Mouse (Mus musculus): Measurements from ENCODE around the gene Cnga3. TPM values are rescaled to one million over a fixed set of nuclear protein-coding genes. Genes with fewer than 3 reads are reported as not detected.

Gene Cnga3
- not detected for total RNA-seq (2023)

DNA sequence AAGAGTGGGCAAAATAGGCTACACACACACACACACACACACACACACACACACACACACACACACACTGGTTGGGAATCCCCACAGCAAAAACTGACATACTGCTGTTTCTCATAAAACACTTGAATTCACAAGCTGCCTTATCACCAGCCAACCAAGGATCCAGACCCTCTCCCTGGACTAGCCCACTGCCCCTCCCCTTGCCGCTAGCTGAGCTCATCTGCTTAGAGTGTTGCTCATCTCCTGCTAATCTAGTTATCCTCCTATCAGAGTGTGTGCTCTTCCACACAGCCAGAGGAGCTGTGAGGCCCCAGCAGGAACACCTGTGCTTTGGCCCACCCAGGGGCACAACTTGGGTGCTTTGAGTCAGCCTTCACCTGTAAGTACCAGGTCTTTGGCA is at the start of gene Cnga3:
Gene Cnga3, plus strand, starts transcription at position 291 of the 400 bp plus-strand sequence.

GRCm38 (mm10) chr1:37299540-37300491 is 85.6 kb downstream of the Cnga3 start, which contains the start of gene Inpp4a:
Gene Inpp4a (plus strand): TSS chr1:37299865.

Other genes starting within 250 kb of the Cnga3 start
- not detected for gene Vwa3b, start 187.8 kb upstream of the Cnga3 start, total RNA-seq (2023)
- gene Inpp4a, start 85.4 kb downstream of the Cnga3 start, total RNA-seq (2023): 10 to 100 TPM; 28.6 to 30.4 TPM
- 10 to 100 TPM; 39.2 to 43.8 TPM for gene Coa5, start 215.7 kb downstream of the Cnga3 start, total RNA-seq (2023)
- 10 to 100 TPM; 35.1 to 39.2 TPM for gene Unc50, start 215.7 kb downstream of the Cnga3 start, total RNA-seq (2023)